Mouse (Mus musculus): ENCODE results near the gene Pla2g3.

- TF ChIP-seq POLR2A (IDR thresholded peaks at IDR 0.05; ENCODE audit: borderline replicate concordance, low read depth, low read length): no peak
- no peak for TF ChIP-seq CTCF (IDR thresholded peaks at IDR 0.05; ENCODE audit: low read depth, low read length)
These were observed 20.1 kb downstream of the Pla2g3 start for GRCm38 (mm10) chr11:3508226-3508625.

Data from bone marrow macrophage, adult 2 months (primary cell).